In the genomic region with DNA sequence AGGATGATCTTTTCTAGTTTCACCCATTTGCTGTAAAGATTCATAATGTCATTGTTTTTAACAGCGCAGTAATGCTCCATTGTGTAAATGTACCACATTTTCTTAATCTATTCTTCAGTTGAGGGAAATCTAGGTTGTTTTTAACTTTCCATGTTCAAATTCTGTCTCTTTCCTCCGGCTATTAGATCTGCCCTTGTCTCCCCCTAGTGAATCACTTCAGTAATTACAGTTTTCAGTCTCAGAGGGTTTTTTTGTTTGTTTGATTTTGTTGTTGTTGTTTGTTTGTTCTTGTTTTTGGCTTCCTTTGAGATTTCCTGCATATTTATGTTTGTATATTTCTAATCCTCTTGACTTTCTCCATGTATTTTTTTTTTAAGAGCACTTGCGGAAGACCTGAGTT, we compare ENCODE assay signal across 21 mouse cellular contexts.
DNase-seq lines count a peak whose midpoint lies in the region; ATAC-seq and TF ChIP-seq lines count a peak whose summit lies in the region.
"Had no signal": no experiment of that assay in that cellular context is flagged by ENCODE, and none has a peak within 500 bp of the region (broad histone marks: within the 10 kb centered on the region; RNA-seq: fewer than 3 reads in every experiment).

No protein-coding gene starts in this region.

- H3K9me3 ChIP-seq in forebrain, postnatal 0 days (ENCODE audit: low read length): no peaks in the 10 kb centered on the region
- no peaks in the 10 kb centered on the region for H3K9me3 ChIP-seq in forebrain, embryonic 11.5 days (ENCODE audit: control insufficient read depth, low read length)
- H3K9me3 ChIP-seq: embryonic facial prominence, embryonic 13.5 days; G1E; kidney, embryonic 15.5 days; limb, embryonic 12.5 days; midbrain, embryonic 12.5 days had no signal

- no peak overlapping the region for H3K4me2 ChIP-seq in forebrain, postnatal 0 days (ENCODE audit: low read depth)
- H3K4me2 ChIP-seq in forebrain, embryonic 11.5 days (ENCODE audit: low read depth, low read length, severe bottlenecking): no peak overlapping the region
- H3K4me2 ChIP-seq: embryonic facial prominence, embryonic 13.5 days; heart, embryonic 11.5 days; kidney, embryonic 15.5 days; limb, embryonic 12.5 days; midbrain, embryonic 12.5 days had no signal

- no peak for ATAC-seq in forebrain, postnatal 0 days
- no peak for ATAC-seq in forebrain, embryonic 11.5 days (replicated peaks; ENCODE audit: low FRiP score)
- ATAC-seq: inflammation-experienced regulatory T-cells, adult 6 months had no signal

- no peak overlapping the region for H3K4me3 ChIP-seq in forebrain, postnatal 0 days (ENCODE audit: low read depth, low read length)
- no peak overlapping the region for H3K4me3 ChIP-seq in forebrain, embryonic 11.5 days (ENCODE audit: low read depth, low read length)
- H3K4me3 ChIP-seq in layer of hippocampus, adult 2 months: no peak overlapping the region
- H3K4me3 ChIP-seq: embryonic facial prominence, embryonic 13.5 days; kidney, embryonic 15.5 days; limb, embryonic 12.5 days; midbrain, embryonic 12.5 days had no signal

- peak; percentile 33; the same call in 1 of the 2 replicates for TF ChIP-seq CTCF in forebrain, postnatal 0 days (IDR thresholded peaks at IDR 0.05; ENCODE audit: low read depth)
- peak; percentile 80 for TF ChIP-seq CTCF in layer of hippocampus, adult 2 months (conservative IDR thresholded peaks at IDR 0.05)

- no peak overlapping the region for H3K9ac ChIP-seq in forebrain, postnatal 0 days
- no peak overlapping the region for H3K9ac ChIP-seq in forebrain, embryonic 11.5 days (ENCODE audit: low read length)
- H3K9ac ChIP-seq: embryonic facial prominence, embryonic 13.5 days; kidney, embryonic 15.5 days; limb, embryonic 12.5 days; midbrain, embryonic 12.5 days had no signal

- no peaks in the 10 kb centered on the region for H3K4me1 ChIP-seq in forebrain, postnatal 0 days (ENCODE audit: insufficient read depth)
- no peaks in the 10 kb centered on the region for H3K4me1 ChIP-seq in forebrain, embryonic 11.5 days (replicated peaks; ENCODE audit: control insufficient read depth, insufficient read depth, low read length)
- H3K4me1 ChIP-seq: embryonic facial prominence, embryonic 13.5 days; kidney, embryonic 15.5 days; limb, embryonic 12.5 days; midbrain, embryonic 12.5 days had no signal

- no peaks in the 10 kb centered on the region for H3K27me3 ChIP-seq in forebrain, postnatal 0 days (ENCODE audit: insufficient read depth, low read length)
- no peaks in the 10 kb centered on the region for H3K27me3 ChIP-seq in forebrain, embryonic 11.5 days (ENCODE audit: control insufficient read depth, insufficient read depth, low read length)
- H3K27me3 ChIP-seq: embryonic facial prominence, embryonic 13.5 days; kidney, embryonic 15.5 days; limb, embryonic 12.5 days; midbrain, embryonic 12.5 days had no signal

- H3K27ac ChIP-seq in forebrain, postnatal 0 days (ENCODE audit: low read depth, low read length): no peak overlapping the region
- no peak overlapping the region for H3K27ac ChIP-seq in forebrain, embryonic 11.5 days (ENCODE audit: low read depth, low read length)
- H3K27ac ChIP-seq in layer of hippocampus, adult 2 months: no peak overlapping the region
- H3K27ac ChIP-seq: embryonic facial prominence, embryonic 13.5 days; kidney, embryonic 15.5 days; limb, embryonic 12.5 days; macrophage; midbrain, embryonic 12.5 days had no signal

- no peak for DNase-seq in forebrain, postnatal 0 days
- DNase-seq in forebrain, embryonic 11.5 days (ENCODE audit: low spot score): no peak
- DNase-seq in layer of hippocampus, adult 2 months (ENCODE audit: low spot score in 2 of 2): no peak
- no peak for DNase-seq in layer of hippocampus, adult 9-10 months (ENCODE audit: low spot score)
- peak; percentile 1 for DNase-seq in A20 (ENCODE audit: low read depth, low spot score)
- peak; percentile 3 for DNase-seq in R1 (ENCODE audit: low read depth, low spot score)
- DNase-seq in right cerebral cortex, postnatal 4 days: no peak
- DNase-seq in Muller cell, postnatal 12 days (ENCODE audit: inconsistent ontology term): no peak
- DNase-seq: adrenal gland, postnatal 14 days; cerebellum, adult 18-20 months; cerebellum, postnatal 36 days; gastrocnemius, postnatal 25 days; heart, postnatal 36 days had no signal

- 69% methylated on average over 3 of the region's 3 CpGs for WGBS in forebrain, postnatal 0 days
- WGBS in forebrain, embryonic 11.5 days: 75% methylated on average over 3 of the region's 3 CpGs

- no peaks in the 10 kb centered on the region for H3K36me3 ChIP-seq in forebrain, postnatal 0 days (ENCODE audit: insufficient read depth)
- no peaks in the 10 kb centered on the region for H3K36me3 ChIP-seq in forebrain, embryonic 11.5 days (ENCODE audit: control insufficient read depth, insufficient read depth, low read length)
- H3K36me3 ChIP-seq: embryonic facial prominence, embryonic 13.5 days; G1E; kidney, embryonic 15.5 days; limb, embryonic 12.5 days; midbrain, embryonic 12.5 days had no signal

Comparison
In these comparisons a context has a peak if more than half of its experiments do, and no peak if none do; other contexts are left out.
1. DNase-seq: peak in A20 (single experiment) and R1 (single experiment); none in forebrain, postnatal 0 days (single experiment), forebrain, embryonic 11.5 days (single experiment), layer of hippocampus, adult 2 months (0 of 2), layer of hippocampus, adult 9-10 months (single experiment), right cerebral cortex, postnatal 4 days (single experiment) and Muller cell, postnatal 12 days (single experiment).